Mouse (Mus musculus): ENCODE data around the gene Cib2.

Gene Cib2

GRCm38 (mm10) chr9:54544954-54545315 is 15.1 kb downstream of the Cib2 start:
- no peak for DNase-seq (ENCODE audit: low spot score in 2 of 2)

GRCm38 (mm10) chr9:54544212-54544953 is 15.6 kb downstream of the Cib2 start:
- no peak for DNase-seq (ENCODE audit: low spot score in 2 of 2)

GRCm38 (mm10) chr9:54540801-54541200 is 19.2 kb downstream of the Cib2 start:
- DNase-seq (ENCODE audit: low spot score in 2 of 2) = no peak

- no peak for DNase-seq (ENCODE audit: low spot score in 2 of 2)
Measured at GRCm38 (mm10) chr9:54538684-54539083, 21.3 kb downstream of the Cib2 start, which contains the start of gene Sh2d7. Gene Sh2d7 (plus strand): TSS chr9:54538984.

GRCm38 (mm10) chr9:54538244-54538643 is 21.8 kb downstream of the Cib2 start:
- no peak for DNase-seq (ENCODE audit: low spot score in 2 of 2)

- DNase-seq (ENCODE audit: low spot score in 2 of 2) = no peak
Measured at GRCm38 (mm10) chr9:54537480-54537879, 22.5 kb downstream of the Cib2 start.

- DNase-seq (ENCODE audit: low spot score in 2 of 2) = no peak
Measured at GRCm38 (mm10) chr9:54537030-54537429, 23.0 kb downstream of the Cib2 start.

GRCm38 (mm10) chr9:54536236-54536635 is 23.8 kb downstream of the Cib2 start:
- DNase-seq (ENCODE audit: low spot score in 2 of 2) = no peak

GRCm38 (mm10) chr9:54533975-54534374 is 26.0 kb downstream of the Cib2 start:
- DNase-seq (ENCODE audit: low spot score in 2 of 2) = no peak

- DNase-seq (ENCODE audit: low spot score in 2 of 2) = no peak
Measured at GRCm38 (mm10) chr9:54532926-54533325, 27.1 kb downstream of the Cib2 start.

GRCm38 (mm10) chr9:54531421-54531820 is 28.6 kb downstream of the Cib2 start:
- DNase-seq (ENCODE audit: low spot score in 2 of 2) = no peak

GRCm38 (mm10) chr9:54530836-54531235 is 29.2 kb downstream of the Cib2 start:
- no peak for DNase-seq (ENCODE audit: low spot score in 2 of 2)

- no peak for DNase-seq (ENCODE audit: low spot score in 2 of 2)
Measured at GRCm38 (mm10) chr9:54529950-54530349, 30.1 kb downstream of the Cib2 start.

GRCm38 (mm10) chr9:54527694-54528093 is 32.3 kb downstream of the Cib2 start:
- no peak for DNase-seq (ENCODE audit: low spot score in 2 of 2)

- no peak for DNase-seq (ENCODE audit: low spot score in 2 of 2)
Measured at GRCm38 (mm10) chr9:54520286-54520685, 39.7 kb downstream of the Cib2 start.

- no peak for DNase-seq (ENCODE audit: low spot score in 2 of 2)
Measured at GRCm38 (mm10) chr9:54518921-54519320, 41.1 kb downstream of the Cib2 start.

GRCm38 (mm10) chr9:54515991-54516390 is 44.0 kb downstream of the Cib2 start:
- no peak for DNase-seq (ENCODE audit: low spot score in 2 of 2)

- DNase-seq (ENCODE audit: low spot score in 2 of 2) = no peak
Measured at GRCm38 (mm10) chr9:54502873-54503272, 57.1 kb downstream of the Cib2 start.

- DNase-seq (ENCODE audit: low spot score in 2 of 2) = no peak
Measured at GRCm38 (mm10) chr9:54502111-54502495, 57.9 kb downstream of the Cib2 start.

- peak; percentile 26 to 38 for DNase-seq (ENCODE audit: low spot score in 2 of 2)
Measured at GRCm38 (mm10) chr9:54501453-54502110, 58.4 kb downstream of the Cib2 start, which contains the start of gene Dmxl2. Gene Dmxl2 (minus strand): TSS chr9:54501626.

GRCm38 (mm10) chr9:54500832-54501452 is 59.1 kb downstream of the Cib2 start:
- no peak for DNase-seq (ENCODE audit: low spot score in 2 of 2)

GRCm38 (mm10) chr9:54499791-54500190 is 60.2 kb downstream of the Cib2 start:
- no peak for DNase-seq (ENCODE audit: low spot score in 2 of 2)

GRCm38 (mm10) chr9:54499291-54499690 is 60.7 kb downstream of the Cib2 start:
- DNase-seq (ENCODE audit: low spot score in 2 of 2) = no peak
